ENCODE assay signal across 29 mouse cellular contexts in genomic region chr11:30928079-30928478, GRCm38 (mm10). TPM values are rescaled to one million over a fixed set of nuclear protein-coding genes. Genes with fewer than 3 reads are reported as not detected.
DNase-seq lines count a peak whose midpoint lies in the region; ATAC-seq and TF ChIP-seq lines count a peak whose summit lies in the region.
"Had no signal": no experiment of that assay in that cellular context is flagged by ENCODE, and none has a peak within 500 bp of the region (broad histone marks: within the 10 kb centered on the region; RNA-seq: fewer than 3 reads in every experiment).

No protein-coding gene starts in this region.

- H3K4me3 ChIP-seq in G1E (ENCODE audit: low read depth, low read length), result no peak overlapping the region
- H3K4me3 ChIP-seq in MEL (ENCODE audit: control insufficient read depth in 1 of 2, insufficient read depth in 1 of 2, low read depth in 2 of 2, low read length in 2 of 2), result no peak overlapping the region
- H3K4me3 ChIP-seq: embryonic facial prominence, embryonic 12.5 days; gastrocnemius, adult 2 months; heart, adult 2 months; heart, embryonic 12.5 days; hindbrain, embryonic 13.5 days; limb, embryonic 13.5 days; midbrain, embryonic 13.5 days; neural tube, embryonic 13.5 days had no signal

- no peak overlapping the region for H3K9ac ChIP-seq in MEL (ENCODE audit: control insufficient read depth, low read depth, low read length, poor library complexity, severe bottlenecking)
- H3K9ac ChIP-seq: embryonic facial prominence, embryonic 12.5 days; heart, embryonic 12.5 days; hindbrain, embryonic 13.5 days; limb, embryonic 13.5 days; lung, embryonic 14.5 days; midbrain, embryonic 13.5 days; neural tube, embryonic 13.5 days had no signal

- DNase-seq in G1E (ENCODE audit: low spot score), result no peak
- peak; percentile 79 for DNase-seq in MEL (ENCODE audit: low read depth, low spot score)
- no peak for DNase-seq in kidney, postnatal 14 days
- no peak for DNase-seq in heart, adult 18-20 months
- DNase-seq: adrenal gland, postnatal 14 days; B cell, adult 2 months; cerebellum, adult 8-10 months; cerebellum, postnatal 25 days; embryo, embryonic 11 days; gastrocnemius, adult 2 months; gastrocnemius, postnatal 36 days; heart, adult 2 months; heart, postnatal 4 days; kidney, adult 8-10 months; kidney, postnatal 25 days; lung, embryonic 14.5 days had no signal

- TF ChIP-seq EP300 in MEL (IDR thresholded peaks at IDR 0.05; ENCODE audit: low read depth in 1 of 2, low read length in 2 of 2), result peak; percentile 92 to 95

- TF ChIP-seq CTCF in G1E (IDR thresholded peaks at IDR 0.05; ENCODE audit: low read depth, low read length), result no peak
- TF ChIP-seq CTCF in MEL (IDR thresholded peaks at IDR 0.05 in 2 of 3, conservative IDR thresholded peaks at IDR 0.05 in 1 of 3; ENCODE audit: control insufficient read depth in 1 of 3, insufficient read depth in 1 of 3, low read depth in 2 of 3, low read length in 3 of 3, poor library complexity in 1 of 3, severe bottlenecking in 1 of 3), result no peak

- peak; percentile 22; the same call in 1 of the 2 replicates for ATAC-seq in G1E (ENCODE audit: extremely low read depth, insufficient number of reproducible peaks, low FRiP score, poor library complexity, severe bottlenecking)
- ATAC-seq in common myeloid progenitor, adult 5-6 weeks (replicated peaks; ENCODE audit: low read depth, poor library complexity, severe bottlenecking), result peak; percentile 50
- peak; percentile 87 for ATAC-seq in megakaryocyte progenitor cell, adult 5-6 weeks (replicated peaks; ENCODE audit: poor library complexity)
- ATAC-seq: forebrain, embryonic 16.5 days; intestine, embryonic 16.5 days; midbrain, embryonic 13.5 days; Patski had no signal

- no peaks in the 10 kb centered on the region for H3K79me2 ChIP-seq in MEL (ENCODE audit: control insufficient read depth, insufficient read depth, low read length, poor library complexity)

- no peaks in the 10 kb centered on the region for H3K27me3 ChIP-seq in G1E (ENCODE audit: insufficient read depth, low read length)
- no peaks in the 10 kb centered on the region for H3K27me3 ChIP-seq in MEL (ENCODE audit: control insufficient read depth in 1 of 2, insufficient read depth in 2 of 2, low read length in 2 of 2)
- H3K27me3 ChIP-seq: embryonic facial prominence, embryonic 12.5 days; heart, embryonic 12.5 days; hindbrain, embryonic 13.5 days; limb, embryonic 13.5 days; midbrain, embryonic 13.5 days; neural tube, embryonic 13.5 days; Patski had no signal

- no peak for TF ChIP-seq POLR2A in MEL (IDR thresholded peaks at IDR 0.05; ENCODE audit: control insufficient read depth in 1 of 2, insufficient read depth in 1 of 2, low read depth in 1 of 2, low read length in 2 of 2, poor library complexity in 1 of 2)

- H3K36me3 ChIP-seq in G1E (replicated peaks) (peaks cover 48% of the 10 kb centered on the region), MEL (ENCODE audit: control insufficient read depth in 1 of 2, insufficient read depth in 2 of 2, low read length in 2 of 2) (peaks cover 6 to 43% of the 10 kb centered on the region in 2 experiments)

- no peaks in the 10 kb centered on the region for H3K9me3 ChIP-seq in G1E (replicated peaks)
- H3K9me3 ChIP-seq in MEL (replicated peaks; ENCODE audit: insufficient read depth, low read length), result no peaks in the 10 kb centered on the region
- H3K9me3 ChIP-seq: embryonic facial prominence, embryonic 12.5 days; heart, embryonic 12.5 days; hindbrain, embryonic 13.5 days; limb, embryonic 13.5 days; midbrain, embryonic 13.5 days; neural tube, embryonic 13.5 days had no signal

- H3K27ac ChIP-seq in MEL (ENCODE audit: control insufficient read depth, low read depth, low read length), result peak overlapping the region; percentile 20
- H3K27ac ChIP-seq: embryonic facial prominence, embryonic 12.5 days; gastrocnemius, adult 2 months; heart, adult 2 months; hindbrain, embryonic 13.5 days; limb, embryonic 13.5 days; midbrain, embryonic 13.5 days; neural tube, embryonic 13.5 days had no signal

- TF ChIP-seq RAD21 in MEL (IDR thresholded peaks at IDR 0.05; ENCODE audit: low read depth, low read length), result no peak

- H3K4me1 ChIP-seq in G1E (ENCODE audit: insufficient read depth, low read depth, low read length) (peaks cover 4% of the 10 kb centered on the region; the same call in 1 of the 2 replicates), MEL (ENCODE audit: control insufficient read depth in 1 of 2, insufficient read depth in 2 of 2, low read length in 2 of 2) (peaks cover 25 to 29% of the 10 kb centered on the region in 2 experiments)
- H3K4me1 ChIP-seq: embryonic facial prominence, embryonic 12.5 days; heart, embryonic 12.5 days; hindbrain, embryonic 13.5 days; limb, embryonic 13.5 days; midbrain, embryonic 13.5 days; neural tube, embryonic 13.5 days had no signal

TF ChIP-seq in MEL, 35 proteins besides CTCF, POLR2A, EP300 and RAD21:
- TF ChIP-seq GABPA (IDR thresholded peaks at IDR 0.05; ENCODE audit: low read depth, low read length), result no peak
- no peak for TF ChIP-seq ZC3H11A (IDR thresholded peaks at IDR 0.05; ENCODE audit: low read depth, low read length)
- TF ChIP-seq RCOR1 (IDR thresholded peaks at IDR 0.05; ENCODE audit: low read depth, low read length), result peak; percentile 64; the same call in 1 of the 2 replicates
- peak; percentile 53; the same call in 1 of the 2 replicates for TF ChIP-seq SIN3A (IDR thresholded peaks at IDR 0.05; ENCODE audit: low read length)
- no peak for TF ChIP-seq MXI1 (IDR thresholded peaks at IDR 0.05; ENCODE audit: low read depth, low read length)
- no peak for TF ChIP-seq ELF1 (IDR thresholded peaks at IDR 0.05; ENCODE audit: low read depth, low read length)
- peak; percentile 96 for TF ChIP-seq GATA1 (IDR thresholded peaks at IDR 0.05; ENCODE audit: low read depth, low read length)
- no peak for TF ChIP-seq MAX (IDR thresholded peaks at IDR 0.05; ENCODE audit: low read length)
- no peak for TF ChIP-seq SMC3 (IDR thresholded peaks at IDR 0.05; ENCODE audit: low read depth, low read length)
- TF ChIP-seq MAFK (IDR thresholded peaks at IDR 0.05; ENCODE audit: borderline replicate concordance, low read depth, low read length), result 0 out of 2 replicates have a peak, but pooled peaks have one; percentile 15
- TF ChIP-seq ZKSCAN1 (IDR thresholded peaks at IDR 0.05; ENCODE audit: low read depth, low read length), result no peak
- peak; percentile 87 for TF ChIP-seq ETS1 (IDR thresholded peaks at IDR 0.05; ENCODE audit: low read depth, low read length)
- 0 out of 2 replicates have a peak, but pooled peaks have one; percentile 68 for TF ChIP-seq MYC (IDR thresholded peaks at IDR 0.05; ENCODE audit: low read depth, low read length)
- peak; percentile 72 for TF ChIP-seq TAL1 (IDR thresholded peaks at IDR 0.05; ENCODE audit: low read length)
- no peak for TF ChIP-seq NELFE (IDR thresholded peaks at IDR 0.05; ENCODE audit: low read depth, low read length)
- peak; percentile 93 for TF ChIP-seq TCF12 (IDR thresholded peaks at IDR 0.05; ENCODE audit: low read depth, low read length)

RNA-seq across cellular contexts. Expression of gene Erlec1, which starts 26.1 kb away (rescaled TPM):
- 70.1 and 76.1 TPM in 2 replicates for total RNA-seq in G1E (2014; fragmentation: Nextera tagmentation)
- 30.3 TPM in 2 replicates for total RNA-seq in G1E (2017)
- 11.7 and 12.6 TPM in 2 replicates for polyA plus RNA-seq in G1E (2012)
- total RNA-seq in MEL (2012; rRNA removed), result 6.7 and 7.4 TPM in 2 replicates
- polyA plus RNA-seq in MEL (2012; ENCODE audit: insufficient read depth in 1 of 2, insufficient read length in 2 of 2, low read depth in 1 of 2, low replicate concordance in 2 of 2, missing spikeins in 1 of 2), result 10 to 100 TPM in 1 of 2 experiments, not detected in 1; 22.3 TPM
- total RNA-seq in common myeloid progenitor, adult 5-6 weeks (2017), result 41.2 and 43.9 TPM in 2 replicates
- 43.6 and 48.1 TPM in 2 replicates for total RNA-seq in megakaryocyte progenitor cell, adult 5-6 weeks (2015)
- total RNA-seq in megakaryocyte progenitor cell, adult 5-6 weeks (2017), result 20.9 and 31.6 TPM in 2 replicates
- total RNA-seq in heart, adult 18-20 months (2021), result 10 to 100 TPM; 40.5 to 42.2 TPM

RNA-seq across cellular contexts. Expression of gene Asb3, which starts 42.9 kb away (rescaled TPM):
- total RNA-seq in G1E (2014; fragmentation: Nextera tagmentation) (15.7 and 16.1 TPM in 2 replicates), G1E (2017) (26.4 and 26.5 TPM in 2 replicates), MEL (2012; rRNA removed) (13.8 and 14.3 TPM in 2 replicates)
- polyA plus RNA-seq in G1E (2012) (1.2 and 1.5 TPM in 2 replicates), MEL (2012; ENCODE audit: insufficient read depth in 1 of 2, insufficient read length in 2 of 2, low read depth in 1 of 2, low replicate concordance in 2 of 2, missing spikeins in 1 of 2) (1 to 10 TPM in 1 of 2 experiments, not detected in 1; 7.9 TPM)
- total RNA-seq in common myeloid progenitor, adult 5-6 weeks (2017), result 12.9 and 17.5 TPM in 2 replicates
- total RNA-seq in megakaryocyte progenitor cell, adult 5-6 weeks (2015), result 13.9 and 16.8 TPM in 2 replicates
- 13.7 and 20.1 TPM in 2 replicates for total RNA-seq in megakaryocyte progenitor cell, adult 5-6 weeks (2017)
- total RNA-seq in heart, adult 18-20 months (2021), result 1 to 10 TPM; 8.5 to 9.2 TPM

RNA-seq across cellular contexts. Expression of gene Gpr75, which starts 42.9 kb away (rescaled TPM):
- total RNA-seq in G1E (2014; fragmentation: Nextera tagmentation) (not detected in 2 replicates), G1E (2017) (0.06 TPM in 1 of 2 replicates, not detected in the other), MEL (2012; rRNA removed) (0.08 TPM in 1 of 2 replicates, not detected in the other)
- polyA plus RNA-seq in G1E (2012) (not detected in 2 replicates), MEL (2012; ENCODE audit: insufficient read depth in 1 of 2, insufficient read length in 2 of 2, low read depth in 1 of 2, low replicate concordance in 2 of 2, missing spikeins in 1 of 2) (under 1 TPM in 1 of 2 experiments, not detected in 1; 0.08 TPM)
- total RNA-seq in common myeloid progenitor, adult 5-6 weeks (2017), result not detected in 2 replicates
- not detected in 2 replicates for total RNA-seq in megakaryocyte progenitor cell, adult 5-6 weeks (2015)
- total RNA-seq in megakaryocyte progenitor cell, adult 5-6 weeks (2017), result not detected in 2 replicates
- total RNA-seq in heart, adult 18-20 months (2021), result not detected
- total RNA-seq: megakaryocyte, adult 5-6 weeks had no signal
- polyA plus RNA-seq: heart, postnatal 0 days had no signal

RNA-seq across cellular contexts. Expression of gene Chac2, which starts 58.1 kb away (rescaled TPM):
- total RNA-seq in G1E (2014; fragmentation: Nextera tagmentation), result 16.0 and 18.1 TPM in 2 replicates
- 43.1 and 56.1 TPM in 2 replicates for total RNA-seq in G1E (2017)
- 1.6 and 3.2 TPM in 2 replicates for polyA plus RNA-seq in G1E (2012)
- 11.1 and 16.1 TPM in 2 replicates for total RNA-seq in MEL (2012; rRNA removed)
- polyA plus RNA-seq in MEL (2012; ENCODE audit: insufficient read depth in 1 of 2, insufficient read length in 2 of 2, low read depth in 1 of 2, low replicate concordance in 2 of 2, missing spikeins in 1 of 2), result 10 to 100 TPM in 1 of 2 experiments, not detected in 1; 10.8 TPM
- total RNA-seq in common myeloid progenitor, adult 5-6 weeks (2017), result 19.2 and 22.8 TPM in 2 replicates
- total RNA-seq in megakaryocyte progenitor cell, adult 5-6 weeks (2015), result 6.5 and 10.3 TPM in 2 replicates
- 12.6 and 13.9 TPM in 2 replicates for total RNA-seq in megakaryocyte progenitor cell, adult 5-6 weeks (2017)
- 10 to 100 TPM; 23.7 to 30.7 TPM for total RNA-seq in heart, adult 18-20 months (2021)

Comparison
In these comparisons a context has a peak if more than half of its experiments do, and no peak if none do; other contexts are left out.
1. ATAC-seq: peak in every context shown above with its lines; median percentile 87 in megakaryocyte progenitor cell, adult 5-6 weeks; 50 in common myeloid progenitor, adult 5-6 weeks; 22 in G1E.